Mouse (Mus musculus) G1E (cell line): ENCODE results near the gene Xpo6.

Source experiments
- CTCF ChIP-seq: IDR thresholded peaks from 2 replicates; pipeline ENCODE4 v1.5.1; 2012; ENCODE audit warnings: low read depth, low read length, inconsistent platforms, mixed read lengths
- GATA1 ChIP-seq: IDR thresholded peaks from 2 replicates; pipeline ENCODE4 v1.6.1; 2012; ENCODE audit warnings: borderline replicate concordance, low read length, inconsistent platforms, mixed read lengths
- GATA2 ChIP-seq: IDR thresholded peaks from 2 replicates; pipeline ENCODE4 v1.6.1; 2012; ENCODE audit warnings: low read depth, low read length, inconsistent platforms, borderline replicate concordance
- POLR2AphosphoS5 ChIP-seq: IDR thresholded peaks from 2 replicates; pipeline ENCODE4 v1.6.1; 2012; ENCODE audit warnings: low read depth, low read length, inconsistent platforms; ENCODE audit not compliant: insufficient replicate concordance
- TAL1 ChIP-seq: conservative IDR thresholded peaks from 2 replicates; pipeline ENCODE4 v1.6.1; 2012; ENCODE audit warnings: low read depth, low read length, inconsistent platforms, mixed read lengths

- TF ChIP-seq CTCF, result no peak
- TF ChIP-seq TAL1, result no peak
- TF ChIP-seq GATA2, result no peak
- TF ChIP-seq POLR2AphosphoS5, result no peak
- no peak for TF ChIP-seq GATA1
Observed at GRCm38 (mm10) chr7:126127673-126128072, 72.6 kb downstream of the Xpo6 start.
